Mouse (Mus musculus) embryo, embryonic 10.5 days (tissue): ENCODE data around the gene Erbin.

Source experiments
- DNase-seq: peaks from one replicate; pipeline ENCODE4 v3.0.0-alpha.2; 2015; ENCODE audit warnings: low spot score

Erbin gene

GRCm38 (mm10) chr13:103920261-103920932, at the start of gene Erbin:
Gene Erbin (minus strand): TSS chr13:103920514.
- DNase-seq = peak; percentile 69

GRCm38 (mm10) chr13:103969912-103970311, 49.6 kb upstream of the Erbin start:
- no peak for DNase-seq

- no peak for DNase-seq
These were observed 47.7 kb upstream of the Erbin start for GRCm38 (mm10) chr13:103967987-103968386.

GRCm38 (mm10) chr13:103966696-103967215, 46.4 kb upstream of the Erbin start:
- no peak for DNase-seq

GRCm38 (mm10) chr13:103965187-103965586, 44.9 kb upstream of the Erbin start:
- no peak for DNase-seq

- no peak for DNase-seq
These were observed 42.8 kb upstream of the Erbin start for GRCm38 (mm10) chr13:103963094-103963493.

- DNase-seq = no peak
These were observed 39.5 kb upstream of the Erbin start for GRCm38 (mm10) chr13:103959841-103960240.

GRCm38 (mm10) chr13:103958607-103959123, 38.4 kb upstream of the Erbin start:
- no peak for DNase-seq

GRCm38 (mm10) chr13:103957175-103957940, 37.0 kb upstream of the Erbin start:
- peak; percentile 44 for DNase-seq

GRCm38 (mm10) chr13:103955652-103956051, 35.3 kb upstream of the Erbin start:
- DNase-seq = no peak

GRCm38 (mm10) chr13:103951393-103951792, 31.1 kb upstream of the Erbin start:
- no peak for DNase-seq

- DNase-seq = no peak
These were observed 20.5 kb upstream of the Erbin start for GRCm38 (mm10) chr13:103940796-103941195.

GRCm38 (mm10) chr13:103924586-103924985, 4.3 kb upstream of the Erbin start:
- no peak for DNase-seq

- no peak for DNase-seq
These were observed 3.2 kb upstream of the Erbin start for GRCm38 (mm10) chr13:103923402-103924065.

- DNase-seq = no peak
These were observed 1.6 kb upstream of the Erbin start for GRCm38 (mm10) chr13:103921831-103922380.

GRCm38 (mm10) chr13:103920933-103921830, 868 bp upstream of the Erbin start:
- peak; percentile 87 for DNase-seq

GRCm38 (mm10) chr13:103919956-103920260, 406 bp downstream of the Erbin start:
- DNase-seq = no peak

- peak; percentile 68 for DNase-seq
These were observed 919 bp downstream of the Erbin start for GRCm38 (mm10) chr13:103919234-103919955.

- DNase-seq = peak; percentile 12
These were observed 1.9 kb downstream of the Erbin start for GRCm38 (mm10) chr13:103918432-103918831.

GRCm38 (mm10) chr13:103914114-103914736, 6.1 kb downstream of the Erbin start:
- DNase-seq = no peak
